Mouse (Mus musculus) T-helper 17 cell (primary cell): ENCODE data around the gene Ankrd45.
"Not testable (repeated sequence)": the region's sequence is repeated elsewhere in the genome, so short reads cannot be mapped to it uniquely, and the experiment has no call there.

Source experiments
- in situ Hi-C, 2 experiments: fragments of 300-600 bp; cut with MboI, MseI; formaldehyde crosslinking; loops; 1 replicate in 1 of 2; 2 replicates in 1 of 2; pipeline ENCODE4 v1.15.1; 2025; ENCODE audit warnings: high pct_unique_total_duplicates in 2 of 2

Gene Ankrd45

DNA sequence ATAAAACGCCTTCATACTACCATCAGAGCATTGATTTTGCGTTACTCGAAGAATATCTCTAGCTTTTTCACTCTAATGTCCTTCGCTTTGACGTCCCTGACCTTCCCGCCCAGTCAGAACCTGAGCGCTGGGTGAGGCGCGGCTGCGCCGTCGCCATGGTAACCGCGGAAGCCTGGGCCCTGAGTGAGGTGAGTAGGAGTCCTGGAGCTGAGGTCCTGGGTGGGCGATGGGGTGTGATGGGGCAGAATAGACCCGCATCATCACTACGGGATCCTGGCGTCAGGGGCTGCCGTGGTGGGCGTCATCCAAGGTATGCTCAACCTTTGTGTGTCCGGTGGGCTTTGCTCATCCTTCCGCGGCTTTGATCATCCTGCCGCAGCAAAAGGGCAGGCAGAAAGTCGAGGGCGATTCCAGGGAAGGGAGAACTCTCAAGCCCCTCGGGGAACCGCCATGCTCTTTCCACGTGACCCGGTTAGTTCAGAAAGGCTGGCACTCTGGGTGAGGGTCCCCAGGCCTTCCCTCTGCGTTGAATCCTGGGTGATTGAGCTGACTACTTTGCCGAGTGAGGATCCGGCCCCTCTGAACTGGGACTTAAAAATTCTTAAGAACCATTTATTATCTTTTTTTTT, at the start of gene Ankrd45:
Gene Ankrd45, plus strand, starts transcription at position 161 of the 629 bp plus-strand sequence.
- in situ Hi-C loops: no loop called here

DNA sequence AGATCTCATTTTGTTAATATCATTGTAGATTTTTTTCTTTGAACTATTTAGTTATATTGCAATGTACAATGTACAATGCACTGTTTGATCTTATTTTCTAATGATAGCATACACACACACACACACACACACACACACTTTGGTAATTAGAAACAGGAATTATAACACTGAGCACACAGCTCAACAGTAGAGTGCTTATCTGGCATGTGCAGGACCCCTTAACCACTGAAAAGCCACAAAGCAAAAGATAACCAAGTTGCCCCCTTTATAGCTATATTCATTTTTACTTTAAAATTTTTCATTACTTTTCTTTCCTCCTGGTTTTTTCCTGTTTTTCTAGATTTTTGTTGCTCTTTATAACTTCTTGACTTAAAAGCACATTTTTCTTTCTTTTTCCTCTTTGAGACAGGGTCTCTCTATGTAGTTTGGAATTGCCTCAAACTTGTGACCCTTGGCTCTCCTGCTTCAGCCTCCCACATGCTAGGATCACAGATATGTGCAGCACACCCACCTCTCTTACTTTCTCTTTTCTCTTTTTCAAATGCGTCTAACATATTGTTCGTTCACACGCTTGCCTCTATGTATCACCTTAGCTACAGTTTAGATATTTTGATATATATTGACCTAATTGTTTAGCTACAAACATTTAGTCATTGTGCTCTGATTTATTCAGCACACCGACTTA, 42.6 kb upstream of the Ankrd45 start:
- in situ Hi-C loops: loop anchor here in 1 of 2 experiments (10.0 kb wide), 1 partner anchor 1615 kb away; no protein-coding TSS in a partner anchor

DNA sequence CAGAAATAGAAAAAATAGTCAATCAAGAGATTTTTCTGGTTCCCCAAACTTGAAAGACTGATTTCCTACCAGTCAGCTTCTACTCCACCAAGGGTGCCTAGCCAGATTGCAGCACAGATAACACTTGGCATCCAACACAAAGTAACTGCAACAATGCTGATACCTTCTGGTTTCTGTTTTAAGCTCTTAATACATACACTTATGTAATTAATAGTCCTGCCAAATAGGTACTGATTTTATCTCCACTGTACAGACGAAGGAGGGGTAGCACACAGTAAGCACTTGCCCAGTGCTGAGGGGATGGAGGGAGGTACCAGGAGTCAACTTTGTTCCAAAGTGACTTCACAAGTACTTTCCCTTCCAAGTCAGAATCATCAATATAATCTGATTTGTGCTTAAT, 38.6 kb upstream of the Ankrd45 start:
- in situ Hi-C loops: no loop called here

DNA sequence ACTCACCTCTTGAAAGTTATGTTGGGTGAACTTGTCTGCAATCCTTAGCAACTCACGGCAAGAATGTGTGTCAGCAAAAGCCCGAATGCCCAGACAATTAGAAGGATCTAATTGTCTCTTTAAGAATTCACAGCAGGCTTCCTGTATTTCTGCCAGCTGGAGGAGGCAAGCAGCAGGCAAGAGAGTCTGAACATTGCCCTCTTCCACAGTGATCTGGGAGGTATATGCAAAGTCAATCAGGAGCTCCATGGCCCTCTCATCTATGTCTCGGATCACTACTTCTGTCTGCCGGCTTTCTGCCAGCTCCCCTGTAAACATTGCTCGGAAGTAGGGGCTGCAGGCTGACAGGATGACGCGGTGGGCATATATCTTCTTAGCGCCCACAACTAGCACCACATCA, 33.3 kb upstream of the Ankrd45 start:
- in situ Hi-C loops: no loop called here

DNA sequence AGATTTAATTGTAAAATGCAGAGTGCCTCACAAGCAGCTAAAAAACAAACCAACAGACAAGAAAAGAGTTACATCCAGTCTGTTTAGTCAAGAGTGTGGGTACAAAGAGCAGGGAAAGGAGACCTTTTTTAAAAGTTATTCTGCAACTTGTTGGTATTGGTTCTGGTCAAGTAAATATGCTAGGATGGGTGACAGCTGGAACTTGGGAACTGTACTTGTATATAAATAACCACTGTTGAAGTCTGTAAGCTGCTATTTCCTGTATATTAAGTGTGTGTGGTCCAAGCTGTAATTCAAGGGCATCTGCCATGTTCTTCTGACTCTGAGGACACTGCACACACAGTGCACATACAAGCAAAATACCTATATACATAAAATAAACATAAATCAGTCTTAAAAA, 27.9 kb upstream of the Ankrd45 start:
- in situ Hi-C loops: no loop called here

DNA sequence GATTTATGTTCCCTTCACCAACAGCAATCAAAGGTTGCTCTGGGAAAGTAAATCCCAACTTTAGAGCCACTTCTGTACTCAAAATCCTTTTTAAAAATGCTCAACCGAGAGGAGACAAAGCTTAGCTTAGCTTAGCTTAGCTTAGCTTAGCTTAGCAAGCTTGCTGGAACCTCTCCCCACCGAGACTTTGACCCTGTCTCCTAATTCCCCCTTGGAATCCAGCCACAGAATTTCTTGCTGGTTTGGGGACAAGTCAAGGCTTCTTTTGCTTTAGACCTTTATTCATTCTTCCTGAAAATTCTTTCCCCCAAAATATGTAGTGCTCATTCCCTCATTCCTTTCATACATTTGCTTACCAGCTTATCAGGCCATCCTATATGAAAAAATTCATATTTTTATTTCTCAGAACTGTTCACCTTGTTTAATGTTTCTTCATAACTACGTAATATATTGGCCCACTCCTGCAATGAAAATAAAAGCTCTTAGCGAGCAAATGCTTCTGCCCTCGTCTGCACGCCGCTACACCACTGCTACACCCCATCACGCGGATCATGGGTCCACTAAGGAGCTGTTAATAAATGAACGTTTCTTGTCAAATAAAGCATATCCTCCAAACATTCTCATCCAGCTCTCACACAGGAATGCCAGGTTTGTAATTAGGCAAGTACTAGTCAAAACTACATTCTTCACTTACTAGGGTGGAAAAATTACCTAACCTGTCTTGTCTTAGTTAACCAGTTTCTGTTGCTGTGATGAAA, 19.7 kb upstream of the Ankrd45 start:
- in situ Hi-C loops: no loop called here

DNA sequence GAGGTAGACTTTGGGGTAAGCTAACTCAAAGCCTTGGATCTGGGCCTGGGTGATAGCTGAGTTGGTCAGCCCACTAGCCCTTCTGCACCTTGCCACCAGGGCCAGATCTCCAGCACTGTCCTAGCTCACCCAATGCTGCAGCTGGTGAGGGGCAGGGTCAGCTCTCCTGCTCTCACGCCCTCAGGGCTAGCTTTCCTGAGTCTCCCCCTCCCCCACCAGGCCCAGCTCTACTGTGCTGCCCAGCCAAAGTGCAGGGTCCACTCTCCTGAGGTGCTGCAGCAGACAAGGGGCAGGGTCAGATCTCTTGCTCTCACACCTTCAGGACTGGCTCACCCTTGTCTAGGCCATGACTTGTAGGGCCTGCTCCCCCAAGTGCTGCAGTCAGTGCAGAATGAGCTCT, 16.0 kb upstream of the Ankrd45 start:
- in situ Hi-C loops: no loop called here

DNA sequence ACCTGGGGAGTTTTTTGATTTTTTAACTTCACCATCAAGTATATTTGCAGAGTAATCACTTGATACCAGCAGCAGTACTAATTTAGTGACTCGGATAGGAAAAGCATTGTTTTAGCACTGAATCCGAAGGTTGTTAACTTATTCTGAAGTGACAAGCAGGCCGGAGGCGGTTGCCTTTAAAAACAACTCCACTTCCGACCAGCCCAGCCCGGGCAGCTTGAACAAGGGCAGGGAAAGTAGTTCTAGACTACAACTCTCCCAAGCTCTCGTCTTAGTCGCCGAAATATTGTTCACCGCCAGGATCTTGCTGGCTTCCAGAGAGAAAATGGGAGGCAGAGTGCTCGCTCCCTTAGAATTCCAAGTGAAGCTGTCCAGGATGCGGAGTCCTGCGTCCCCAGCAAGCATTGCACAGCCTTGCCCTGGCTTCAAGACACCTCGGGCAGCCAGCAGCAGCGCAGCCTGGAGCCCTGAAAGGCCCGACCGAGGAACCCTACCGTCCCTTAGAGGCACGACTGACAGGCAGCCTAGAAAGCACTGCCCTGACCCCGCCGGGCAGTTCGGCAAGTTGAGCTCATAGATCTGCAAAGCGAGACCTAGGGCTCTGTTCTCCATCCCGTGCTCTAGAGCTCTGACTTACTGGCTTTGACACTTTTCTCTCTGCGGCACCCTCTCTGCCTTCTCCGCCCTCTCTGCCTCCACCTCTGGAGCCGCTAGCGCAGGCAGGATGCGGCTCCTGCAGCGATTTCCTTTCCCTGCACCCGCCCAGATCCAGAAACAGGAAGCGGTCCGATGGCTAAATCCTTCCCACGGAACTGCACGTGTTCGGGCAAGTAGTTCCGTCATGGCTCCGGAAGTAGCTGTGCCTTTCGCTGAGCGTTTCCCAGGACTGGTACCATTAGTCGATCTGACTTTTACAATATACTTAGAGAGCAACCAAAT, 11.5 kb upstream of the Ankrd45 start, which contains the start of gene Klhl20:
Gene Klhl20, minus strand, starts transcription at position 786 of the 939 bp plus-strand sequence.
- in situ Hi-C loops: no loop called here

DNA sequence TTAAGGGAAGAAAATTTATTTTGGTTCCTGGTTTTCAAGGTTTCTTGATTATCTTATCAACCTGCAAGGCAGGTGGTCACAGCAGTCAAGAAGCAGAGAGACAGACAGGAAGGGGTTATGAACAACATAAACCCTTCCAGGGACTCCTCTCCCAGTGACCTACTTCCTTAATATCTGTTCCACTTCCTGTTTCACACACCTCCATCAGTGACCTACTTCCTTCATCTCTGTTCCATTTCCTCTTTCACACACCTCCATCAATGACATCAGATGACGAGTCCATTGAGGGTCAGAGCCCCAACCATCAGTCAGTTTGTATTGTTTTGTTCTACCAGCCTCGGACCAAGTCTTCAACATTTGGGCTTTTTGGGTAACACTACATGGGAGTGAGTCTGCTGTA, 3.0 kb upstream of the Ankrd45 start:
- in situ Hi-C loops: loop anchor here in 1 of 2 experiments (5.0 kb wide), 1 partner anchor 38 kb away; no protein-coding TSS in a partner anchor

DNA sequence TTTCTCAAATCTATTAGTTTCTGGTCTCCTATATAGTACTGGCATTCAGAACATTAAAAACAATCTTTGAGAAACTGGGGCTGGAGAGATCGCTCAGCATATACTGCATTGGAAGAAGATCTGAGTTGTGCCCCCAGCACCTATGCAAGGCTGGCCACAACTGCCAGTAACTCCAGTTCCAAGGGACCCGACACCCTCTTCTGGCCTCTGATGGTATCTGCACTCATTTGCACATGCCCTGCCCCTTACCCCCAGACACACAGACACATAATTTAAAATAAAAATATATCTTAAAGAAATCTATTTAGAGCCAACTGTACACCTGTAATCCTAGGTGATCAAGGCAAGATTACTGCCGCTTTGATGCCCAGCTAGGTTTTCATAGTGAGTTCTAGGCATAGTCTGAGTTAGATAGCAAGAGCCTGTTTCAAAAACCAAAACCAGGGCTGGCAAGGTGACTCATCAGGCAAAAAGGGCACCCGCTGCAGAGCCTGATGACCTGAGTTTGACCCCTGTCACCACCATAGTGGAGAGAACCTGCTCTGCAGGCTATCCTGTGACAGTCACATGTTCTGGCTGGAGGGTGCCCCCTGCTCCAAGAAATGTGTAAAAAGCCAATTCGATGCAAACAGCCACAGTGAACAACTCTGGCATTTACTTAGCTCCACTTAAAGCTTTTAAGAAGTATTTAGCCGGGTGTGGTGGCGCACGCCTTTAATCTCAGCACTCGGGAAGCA, 2.3 kb upstream of the Ankrd45 start:
- in situ Hi-C loops: no loop called here

DNA sequence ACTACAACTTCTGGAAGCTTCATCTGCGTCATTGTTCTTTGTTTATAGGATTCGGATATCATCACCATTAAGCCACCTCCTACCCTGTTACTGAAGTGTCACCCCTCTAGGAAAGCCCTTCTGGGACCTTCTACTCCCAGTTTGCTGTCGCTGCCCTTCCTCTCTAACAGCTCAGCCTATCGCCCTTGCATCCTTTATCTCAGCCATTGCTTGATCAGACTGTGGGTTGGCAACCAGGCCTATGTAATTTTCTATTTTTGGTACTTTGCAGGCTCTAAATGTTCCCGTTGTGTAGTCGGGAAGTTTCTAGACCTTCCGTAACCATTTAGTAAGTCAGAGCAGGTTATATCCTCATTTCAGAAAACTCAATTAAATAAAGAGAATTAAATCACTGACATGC, 725 bp downstream of the Ankrd45 start:
- in situ Hi-C loops: no loop called here

DNA sequence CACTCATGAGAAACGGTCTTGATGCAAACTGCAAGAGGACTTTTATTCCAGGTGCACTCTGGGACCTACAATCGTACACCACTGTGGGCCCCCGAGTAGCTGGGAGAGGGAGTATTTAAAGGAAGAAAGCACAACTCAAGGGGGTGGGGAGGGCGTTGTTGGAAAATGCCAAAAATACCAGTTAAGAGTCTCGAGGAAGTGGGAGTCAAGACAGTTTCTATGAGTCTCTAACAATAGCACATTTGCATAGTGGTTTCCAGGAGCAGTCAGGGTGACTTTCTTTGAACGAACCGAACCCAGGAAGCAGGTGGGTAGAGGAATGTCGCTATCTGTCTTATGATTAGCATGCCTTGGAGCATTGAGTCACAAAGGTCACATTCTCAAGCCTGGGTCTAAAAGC, 3.1 kb downstream of the Ankrd45 start:
- in situ Hi-C loops: not testable (repeated sequence)

DNA sequence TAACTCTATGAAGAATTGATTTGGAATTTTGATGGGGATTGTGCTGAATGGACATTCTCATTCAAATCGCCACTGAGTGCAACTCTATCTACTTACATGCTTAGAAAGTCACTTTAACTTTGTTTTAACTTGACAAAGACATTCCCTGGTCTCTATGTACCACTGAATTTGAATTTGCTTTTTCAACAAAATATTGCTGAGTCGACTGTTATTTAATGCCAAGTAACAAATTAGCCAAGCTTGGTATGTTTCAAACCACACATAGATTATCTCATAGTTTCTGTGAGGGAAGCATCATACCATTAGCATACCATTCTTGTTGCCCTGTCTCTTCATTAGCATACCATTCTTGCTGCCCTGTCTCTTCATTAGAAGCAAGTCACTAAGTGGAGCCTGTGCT, 5.4 kb downstream of the Ankrd45 start:
- in situ Hi-C loops: no loop called here

DNA sequence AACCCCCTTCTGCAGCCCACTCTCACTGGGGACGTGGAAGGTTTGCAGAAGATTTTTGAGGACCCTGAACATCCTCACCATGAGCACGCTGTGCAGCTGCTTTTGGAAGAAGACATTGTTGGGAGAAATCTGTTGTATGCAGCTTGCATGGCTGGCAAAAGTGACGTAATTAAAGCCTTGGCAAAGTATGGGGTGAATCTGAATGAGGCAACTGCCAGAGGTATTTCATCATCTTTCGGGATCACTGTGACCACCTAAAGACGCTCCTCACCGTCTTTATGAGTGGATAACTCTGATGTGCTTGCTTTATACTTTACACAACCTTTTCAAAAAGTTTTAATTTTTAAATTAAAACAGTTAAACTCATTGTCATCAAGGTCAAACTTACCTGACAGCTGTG, 8.6 kb downstream of the Ankrd45 start:
- in situ Hi-C loops: no loop called here

DNA sequence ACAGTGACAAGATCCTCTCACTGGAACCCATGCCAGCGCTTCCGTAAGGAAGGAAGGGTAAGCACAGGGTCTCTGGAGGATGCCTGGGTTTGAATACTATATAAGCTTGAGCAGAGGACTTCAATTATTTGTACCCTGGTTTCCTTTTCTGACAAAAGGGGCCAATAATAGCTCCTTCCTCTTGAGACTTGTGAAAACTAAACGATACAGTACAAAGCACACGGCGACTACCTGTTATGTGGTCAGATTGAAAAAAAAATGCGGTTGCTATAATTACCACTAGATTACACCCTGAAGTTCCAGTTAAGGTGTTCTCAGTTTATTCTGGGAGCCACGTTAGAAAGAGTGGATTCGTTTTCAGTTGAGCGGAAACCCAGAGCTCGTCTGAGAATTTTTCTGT, 14.1 kb downstream of the Ankrd45 start:
- in situ Hi-C loops: no loop called here

DNA sequence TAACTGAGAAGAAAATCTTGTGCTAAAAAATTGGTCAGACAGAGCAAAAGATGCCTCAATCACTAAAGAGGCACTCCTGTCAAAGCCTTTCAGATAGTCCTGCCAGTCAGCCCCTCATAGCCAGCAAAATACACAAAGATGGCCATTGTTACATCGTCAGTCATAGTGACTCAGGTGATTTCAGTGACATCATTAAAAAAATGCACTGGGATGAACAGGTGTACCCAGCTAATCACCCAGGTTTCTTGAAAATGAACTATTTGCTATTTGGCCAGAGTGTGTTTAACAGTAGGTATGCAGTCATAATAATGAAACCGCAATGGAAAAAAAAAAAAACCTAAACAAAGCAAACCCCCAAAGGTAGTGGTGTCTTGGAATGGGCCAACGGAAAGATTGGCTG, 16.7 kb downstream of the Ankrd45 start, which contains the start of gene Tex50:
Gene Tex50, minus strand, starts transcription at position 101 of the 400 bp plus-strand sequence.
- in situ Hi-C loops: no loop called here

DNA sequence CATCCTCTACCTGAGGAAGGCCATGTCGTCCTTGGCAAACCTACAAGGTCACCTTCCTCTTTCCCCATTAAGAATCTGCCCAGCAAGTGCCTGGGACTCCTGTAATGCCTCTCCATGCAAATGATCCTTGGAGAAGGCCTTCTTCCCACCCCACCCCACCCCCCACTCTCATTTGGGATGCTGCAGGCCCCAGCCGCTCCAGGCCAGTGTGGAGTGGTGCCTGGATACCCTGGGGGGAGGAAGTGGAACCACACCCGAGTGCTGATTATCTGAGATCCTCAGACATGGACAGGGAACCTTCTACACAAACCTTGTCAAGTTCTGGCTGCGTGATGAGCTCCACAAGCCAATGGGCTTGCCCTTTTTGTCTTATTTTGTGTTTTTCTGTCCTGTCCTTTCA, 17.8 kb downstream of the Ankrd45 start:
- in situ Hi-C loops: no loop called here

DNA sequence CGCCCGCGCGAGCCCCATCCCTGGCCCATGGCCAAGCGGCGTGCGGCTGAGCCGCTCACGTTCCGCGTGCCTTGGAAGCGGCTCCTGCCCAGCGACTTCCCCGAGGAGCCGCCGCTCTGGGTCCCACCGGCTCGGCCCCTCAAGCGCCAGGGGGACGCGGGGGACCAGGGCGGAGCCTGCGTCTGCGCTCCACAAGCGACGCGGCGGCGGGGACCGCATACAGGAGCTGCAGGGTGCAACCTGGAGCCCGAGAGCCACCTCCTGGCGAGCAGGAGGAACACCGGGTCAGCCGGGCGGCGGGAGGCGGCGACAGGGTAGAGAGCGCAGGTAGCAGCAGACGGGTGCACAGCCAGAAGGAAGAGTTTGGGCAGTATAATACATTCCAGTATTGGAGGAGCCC, 28.2 kb downstream of the Ankrd45 start:
- in situ Hi-C loops: loop anchor here in 1 of 2 experiments (10.0 kb wide), 1 partner anchor 126 kb away; no protein-coding TSS in a partner anchor

DNA sequence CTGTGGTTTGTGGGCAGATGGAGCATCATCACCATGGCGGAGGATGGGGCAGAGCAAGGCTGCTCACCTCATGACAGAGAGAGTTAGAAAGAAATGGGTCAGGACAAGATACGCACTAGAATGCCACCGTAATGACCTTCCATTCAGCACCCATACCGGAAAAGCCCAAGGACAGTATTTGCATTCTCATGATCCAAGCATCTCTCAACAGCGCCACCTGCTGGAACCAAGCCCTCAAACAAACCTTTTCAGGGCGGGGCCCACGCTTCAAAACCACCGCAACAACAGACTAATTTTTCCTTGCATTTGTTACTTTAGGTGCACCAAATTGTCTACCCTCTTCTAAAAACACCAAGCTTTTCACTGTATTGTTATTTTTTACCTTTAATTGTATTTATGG, 38.2 kb downstream of the Ankrd45 start:
- in situ Hi-C loops: no loop called here

DNA sequence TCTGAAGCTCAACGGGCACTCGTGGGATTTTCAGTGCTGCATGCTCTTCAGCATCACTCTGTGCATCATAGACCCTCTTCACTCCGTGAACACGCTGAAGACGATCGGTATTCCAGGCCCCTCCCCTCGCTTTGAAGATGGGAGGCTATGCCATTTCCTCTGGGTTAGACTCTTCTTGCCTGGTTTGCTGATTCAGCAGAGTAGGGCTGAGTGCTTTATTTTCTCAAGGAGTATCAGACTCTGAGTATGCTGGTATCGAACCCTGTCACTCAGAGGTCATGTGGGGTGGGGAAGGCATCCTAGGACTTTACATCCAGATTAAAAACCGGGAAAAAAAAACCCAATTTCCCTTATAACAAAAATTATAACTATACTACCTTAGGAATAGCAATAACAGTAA, 39.9 kb downstream of the Ankrd45 start:
- in situ Hi-C loops: no loop called here

DNA sequence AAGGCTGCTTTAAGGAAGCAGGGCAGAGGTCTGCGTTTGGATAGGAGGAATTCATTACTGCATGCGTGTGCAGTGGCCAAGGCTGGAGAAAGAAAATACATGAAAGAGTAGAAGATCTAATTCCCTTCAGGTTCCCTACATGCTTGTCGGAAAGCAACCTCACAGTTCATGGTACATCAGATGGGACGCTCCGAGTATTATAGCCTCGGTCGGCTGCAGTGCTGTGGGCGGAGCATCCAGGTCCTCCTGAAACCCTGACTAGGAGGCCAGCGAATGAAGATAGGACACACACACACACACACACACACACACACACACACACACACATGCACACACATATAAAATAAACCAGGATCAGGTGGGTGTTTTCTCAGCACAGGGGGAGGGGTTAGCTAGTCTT, 41.2 kb downstream of the Ankrd45 start:
- in situ Hi-C loops: no loop called here
